Comparison of ENCODE assay signal across 8 mouse cellular contexts in genomic region chr8:116992176-116992971, GRCm38 (mm10). TPM values are rescaled to one million over a fixed set of nuclear protein-coding genes. Genes with fewer than 3 reads are reported as not detected.
A peak's percentile ranks its signal among the peaks of the same experiment; 100 is the strongest.
DNase-seq lines count a peak whose midpoint lies in the region; ATAC-seq and TF ChIP-seq lines count a peak whose summit lies in the region.

No protein-coding gene starts in this region.

- TF ChIP-seq CTCF in E14TG2a.4 (conservative IDR thresholded peaks at IDR 0.05; ENCODE audit: low read length), result no peak

- no peak overlapping the region for H3K27ac ChIP-seq in heart, embryonic 12.5 days (ENCODE audit: poor library complexity, severe bottlenecking)
- H3K27ac ChIP-seq in embryonic facial prominence, embryonic 10.5 days (replicated peaks), result peak overlapping the region; percentile 87
- peak overlapping the region; percentile 84 for H3K27ac ChIP-seq in liver, embryonic 16.5 days (ENCODE audit: low read length)
- peak overlapping the region; percentile 67 for H3K27ac ChIP-seq in stomach, embryonic 16.5 days (ENCODE audit: low read length)

- H3K27me3 ChIP-seq in heart, embryonic 12.5 days (replicated peaks), result no peaks in the 10 kb centered on the region
- H3K27me3 ChIP-seq in E14TG2a.4 (ENCODE audit: insufficient read depth, low read length), result no peaks in the 10 kb centered on the region
- H3K27me3 ChIP-seq in embryonic facial prominence, embryonic 10.5 days (replicated peaks; ENCODE audit: low read depth, poor library complexity, severe bottlenecking), result no peaks in the 10 kb centered on the region
- H3K27me3 ChIP-seq in liver, embryonic 16.5 days (ENCODE audit: control insufficient read depth, insufficient read depth, low read depth, low read length), result no peaks in the 10 kb centered on the region
- H3K27me3 ChIP-seq in stomach, embryonic 16.5 days (ENCODE audit: control insufficient read depth, insufficient read depth, low read length), result no peaks in the 10 kb centered on the region

- no peak for DNase-seq in heart, adult 11 months
- DNase-seq in embryonic facial prominence, embryonic 10.5 days (ENCODE audit: low spot score), result peak; percentile 14
- no peak for DNase-seq in spleen, adult 12 weeks (ENCODE audit: low spot score)

- peak overlapping the region; percentile 79 for H3K9ac ChIP-seq in heart, embryonic 12.5 days
- peak overlapping the region; percentile 52 for H3K9ac ChIP-seq in liver, embryonic 16.5 days (ENCODE audit: low read depth, low read length)
- H3K9ac ChIP-seq in stomach, embryonic 16.5 days (ENCODE audit: low read length), result peak overlapping the region; percentile 76

- H3K4me1 ChIP-seq in heart, embryonic 12.5 days (replicated peaks), result peaks cover 10% of the 10 kb centered on the region
- peaks cover 51% of the 10 kb centered on the region for H3K4me1 ChIP-seq in E14TG2a.4 (replicated peaks; ENCODE audit: low read depth, low read length)
- H3K4me1 ChIP-seq in embryonic facial prominence, embryonic 10.5 days, result peaks cover 22% of the 10 kb centered on the region
- H3K4me1 ChIP-seq in liver, embryonic 16.5 days (ENCODE audit: control insufficient read depth, low read depth, low read length), result peaks cover 13% of the 10 kb centered on the region
- peaks cover 14% of the 10 kb centered on the region; the same call in 1 of the 2 replicates for H3K4me1 ChIP-seq in stomach, embryonic 16.5 days (ENCODE audit: control insufficient read depth, insufficient read depth, low read length)

- peak overlapping the region; percentile 75 for H3K4me3 ChIP-seq in heart, embryonic 12.5 days
- H3K4me3 ChIP-seq in E14TG2a.4 (replicated peaks; ENCODE audit: low read length), result peak overlapping the region; percentile 96
- H3K4me3 ChIP-seq in embryonic facial prominence, embryonic 10.5 days, result peak overlapping the region; percentile 82
- H3K4me3 ChIP-seq in liver, embryonic 16.5 days (ENCODE audit: low read depth, low read length), result peak overlapping the region; percentile 72
- peak overlapping the region; percentile 75 for H3K4me3 ChIP-seq in stomach, embryonic 16.5 days (replicated peaks; ENCODE audit: low read length)

- H3K9me3 ChIP-seq in heart, embryonic 12.5 days (replicated peaks), result no peaks in the 10 kb centered on the region
- no peaks in the 10 kb centered on the region for H3K9me3 ChIP-seq in E14TG2a.4 (ENCODE audit: low read length)
- H3K9me3 ChIP-seq in embryonic facial prominence, embryonic 10.5 days, result no peaks in the 10 kb centered on the region
- no peaks in the 10 kb centered on the region for H3K9me3 ChIP-seq in liver, embryonic 16.5 days (replicated peaks; ENCODE audit: control insufficient read depth, low read length)
- no peaks in the 10 kb centered on the region for H3K9me3 ChIP-seq in stomach, embryonic 16.5 days (replicated peaks; ENCODE audit: control insufficient read depth, low read length)

- H3K4me2 ChIP-seq in heart, embryonic 12.5 days, result peak overlapping the region; percentile 95
- H3K4me2 ChIP-seq in liver, embryonic 16.5 days (ENCODE audit: low read depth, low read length), result peak overlapping the region; percentile 89
- peak overlapping the region; percentile 70 for H3K4me2 ChIP-seq in stomach, embryonic 16.5 days (ENCODE audit: low read depth, low read length)

- WGBS in heart, embryonic 12.5 days, result 12% methylated on average over 23 of the region's 23 CpGs
- 18% methylated on average over 23 of the region's 23 CpGs for whole genome bisulfite sequencing in embryonic facial prominence, embryonic 10.5 days
- WGBS in liver, embryonic 16.5 days (ENCODE audit: insufficient replicate concordance), result 6% methylated on average over 23 of the region's 23 CpGs
- WGBS in stomach, embryonic 16.5 days, result 6% methylated on average over 23 of the region's 23 CpGs

- H3K36me3 ChIP-seq in heart, embryonic 12.5 days, result peaks cover 16% of the 10 kb centered on the region; the same call in 1 of the 2 replicates
- H3K36me3 ChIP-seq in E14TG2a.4 (ENCODE audit: insufficient read depth, low read length), result peaks cover 48% of the 10 kb centered on the region
- peaks cover 36% of the 10 kb centered on the region for H3K36me3 ChIP-seq in embryonic facial prominence, embryonic 10.5 days (replicated peaks)
- no peaks in the 10 kb centered on the region for H3K36me3 ChIP-seq in liver, embryonic 16.5 days (ENCODE audit: control insufficient read depth, insufficient read depth)
- H3K36me3 ChIP-seq in stomach, embryonic 16.5 days (ENCODE audit: control insufficient read depth, insufficient read depth, low read length), result no peaks in the 10 kb centered on the region

- ATAC-seq in heart, embryonic 12.5 days (ENCODE audit: insufficient number of reproducible peaks, low FRiP score), result no peak
- ATAC-seq in inflammation-experienced regulatory T-cells, adult 6 months, result peak; percentile 10
- ATAC-seq in liver, embryonic 16.5 days (ENCODE audit: low read depth), result no peak
- no peak for ATAC-seq in stomach, embryonic 16.5 days (ENCODE audit: insufficient read depth, low FRiP score)

RNA-seq across cellular contexts. Expression of gene Gcsh, which starts 1.0 kb away (rescaled TPM):
- 69.9 and 75.4 TPM in 2 replicates for polyA plus RNA-seq in heart, embryonic 12.5 days (2016; fragmentation: Nextera tagmentation; extraction: Ambion mirVana)
- 183 and 189 TPM in 2 replicates for polyA plus RNA-seq in embryonic facial prominence, embryonic 10.5 days (2016; fragmentation: Nextera tagmentation; extraction: Ambion mirVana)
- 10 to 100 TPM; 23.8 to 29.5 (median 24.6) TPM for polyA plus RNA-seq in inflammation-experienced regulatory T-cells, adult 6 months (2017; shearing (Covaris generic))
- polyA plus RNA-seq in liver, embryonic 16.5 days (2015; fragmentation: Nextera tagmentation; extraction: Ambion mirVana), result 92.4 and 94.0 TPM in 2 replicates
- polyA plus RNA-seq in stomach, embryonic 16.5 days (2015; fragmentation: Nextera tagmentation; extraction: Ambion mirVana), result 118 and 130 TPM in 2 replicates

RNA-seq across cellular contexts. Expression of gene 1700030J22Rik, which starts 13.6 kb away (rescaled TPM):
- 1.0 and 1.1 TPM in 2 replicates for polyA plus RNA-seq in heart, embryonic 12.5 days (2016; fragmentation: Nextera tagmentation; extraction: Ambion mirVana)
- polyA plus RNA-seq in embryonic facial prominence, embryonic 10.5 days (2016; fragmentation: Nextera tagmentation; extraction: Ambion mirVana), result 2.0 and 2.4 TPM in 2 replicates
- under 1 TPM in 1 of 3 experiments, not detected in 2; 0.25 TPM for polyA plus RNA-seq in inflammation-experienced regulatory T-cells, adult 6 months (2017; shearing (Covaris generic))
- 0.47 and 0.54 TPM in 2 replicates for polyA plus RNA-seq in liver, embryonic 16.5 days (2015; fragmentation: Nextera tagmentation; extraction: Ambion mirVana)
- polyA plus RNA-seq in stomach, embryonic 16.5 days (2015; fragmentation: Nextera tagmentation; extraction: Ambion mirVana), result 1.3 and 2.0 TPM in 2 replicates

RNA-seq across cellular contexts. Expression of gene Atmin, which starts 49.2 kb away (rescaled TPM):
- polyA plus RNA-seq in heart, embryonic 12.5 days (2016; fragmentation: Nextera tagmentation; extraction: Ambion mirVana), result 11.4 and 11.7 TPM in 2 replicates
- 12.4 and 13.0 TPM in 2 replicates for polyA plus RNA-seq in embryonic facial prominence, embryonic 10.5 days (2016; fragmentation: Nextera tagmentation; extraction: Ambion mirVana)
- polyA plus RNA-seq in inflammation-experienced regulatory T-cells, adult 6 months (2017; shearing (Covaris generic)), result 1 to 10 TPM; 7.5 to 9.0 (median 7.7) TPM
- 3.3 and 3.8 TPM in 2 replicates for polyA plus RNA-seq in liver, embryonic 16.5 days (2015; fragmentation: Nextera tagmentation; extraction: Ambion mirVana)
- polyA plus RNA-seq in stomach, embryonic 16.5 days (2015; fragmentation: Nextera tagmentation; extraction: Ambion mirVana), result 9.0 and 9.6 TPM in 2 replicates
